Mouse (Mus musculus) hindbrain, embryonic 15.5 days (tissue): Measurements from ENCODE around the gene Casq1. TPM values are rescaled to one million over a fixed set of nuclear protein-coding genes. Genes with fewer than 3 reads are reported as not detected.
"Not testable (repeated sequence)": the region's sequence is repeated elsewhere in the genome, so short reads cannot be mapped to it uniquely, and the experiment has no call there.

Experiments
- ATAC-seq: fragments of 200-750 bp; cut with Nextera tagmentation; 2 replicates; pipeline ENCODE4 v1.8.0; 2017; ENCODE audit warnings: low read depth, moderate number of reproducible peaks, moderate TSS enrichment; ENCODE audit not compliant: low FRiP score
- H3K27ac ChIP-seq: fragments of 300-500 bp; sonication (generic); replicated peaks from 2 replicates; pipeline ENCODE4 v1.5.1; 2015; ENCODE audit warnings: mild to moderate bottlenecking, inconsistent platforms
- H3K27me3 ChIP-seq: fragments of 300-500 bp; sonication (generic); 2 replicates; pipeline ENCODE4 v1.6.1; 2015; ENCODE audit warnings: control low read depth, inconsistent platforms
- H3K36me3 ChIP-seq: fragments of 300-500 bp; sonication (generic); 2 replicates; pipeline ENCODE4 v1.6.1; 2015; ENCODE audit warnings: control low read depth, inconsistent platforms
- H3K4me1 ChIP-seq: fragments of 300-500 bp; sonication (generic); replicated peaks from 2 replicates; pipeline ENCODE4 v1.6.1; 2015; ENCODE audit warnings: control low read depth, inconsistent platforms
- H3K4me2 ChIP-seq: fragments of 300-500 bp; sonication (generic); 2 replicates; pipeline ENCODE4 v1.6.1; 2015; ENCODE audit warnings: moderate library complexity, mild to moderate bottlenecking, inconsistent platforms
- H3K4me3 ChIP-seq: fragments of 300-500 bp; sonication (generic); 2 replicates; pipeline ENCODE4 v1.5.1; 2015; ENCODE audit warnings: mild to moderate bottlenecking, inconsistent platforms
- H3K9ac ChIP-seq: fragments of 300-500 bp; sonication (generic); 2 replicates; pipeline ENCODE4 v1.6.1; 2015; ENCODE audit warnings: inconsistent platforms
- H3K9me3 ChIP-seq: fragments of 300-500 bp; sonication (generic); 2 replicates; pipeline ENCODE4 v1.6.1; 2016; ENCODE audit warnings: control low read depth, inconsistent platforms
- WGBS: fragments of 180-500 bp; shearing (Covaris S2); methylation state at CpG from one replicate; pipeline ENCODE4 v1.1.7; 2015; 5-methylcytosine and 5-hydroxymethylcytosine counted together
- polyA plus RNA-seq: library from polyadenylated mRNA; unstranded; fragments of >200 nt; fragmentation: Nextera tagmentation; extraction: Ambion mirVana; gene quantifications from 2 replicates; pipeline ENCODE4 v1.2.1, GENCODE M21; 2015

Casq1 gene
- 1.4 and 2.2 TPM in 2 replicates for polyA plus RNA-seq

- H3K36me3 ChIP-seq = no peaks in the 10 kb centered on the region
- H3K4me2 ChIP-seq = no peak within 1 kb of the TSS
- 82% methylated on average over 19 of the region's 19 CpGs for WGBS
- H3K4me1 ChIP-seq = peaks cover 42% of the 10 kb centered on the region
- no peaks in the 10 kb centered on the region for H3K27me3 ChIP-seq
- H3K9ac ChIP-seq = no peak within 1 kb of the TSS
- no peak within 1 kb of the TSS for H3K4me3 ChIP-seq
- 0 out of 2 replicates have a peak, but pooled peaks have one; percentile 1 for ATAC-seq
- H3K9me3 ChIP-seq = no peaks in the 10 kb centered on the region
- H3K27ac ChIP-seq = peak within 1 kb of the TSS; percentile 9
Observed at GRCm38 (mm10) chr1:172219451-172220406, at the start of gene Casq1. Gene Casq1, minus strand, starts transcription at chr1:172219868.

- no peaks in the 10 kb centered on the region for H3K27me3 ChIP-seq
- H3K4me1 ChIP-seq = peaks cover 5% of the 10 kb centered on the region
- 0 out of 2 replicates have a peak within 1 kb of the TSS, but pooled peaks have one; percentile 1 for H3K4me2 ChIP-seq
- no peaks in the 10 kb centered on the region for H3K9me3 ChIP-seq
- no peak within 1 kb of the TSS for H3K4me3 ChIP-seq
- peak within 1 kb of the TSS; percentile 62 for H3K27ac ChIP-seq
- no peak for ATAC-seq
- no peak within 1 kb of the TSS for H3K9ac ChIP-seq
- no peaks in the 10 kb centered on the region for H3K36me3 ChIP-seq
- 7% methylated on average over 8 of the region's 8 CpGs for WGBS
Observed at GRCm38 (mm10) chr1:172261477-172262078, 41.9 kb upstream of the Casq1 start, which contains the start of gene Igsf8. Gene Igsf8, plus strand, starts transcription at chr1:172261641.

- Histone ChIP-seq H3K4me2 (no peak within 1 kb of the TSS), H3K4me3 (no peak within 1 kb of the TSS), H3K27ac (no peak within 1 kb of the TSS), H3K4me1 (peaks cover 5% of the 10 kb centered on the region), H3K36me3 (no peaks in the 10 kb centered on the region), H3K9me3 (no peaks in the 10 kb centered on the region), H3K27me3 (no peaks in the 10 kb centered on the region), H3K9ac (no peak within 1 kb of the TSS)
- 86% methylated on average over 6 of the region's 6 CpGs for WGBS
- ATAC-seq = no peak; the same call in 1 of the 2 replicates
Observed at GRCm38 (mm10) chr1:172258314-172258713, 38.6 kb upstream of the Casq1 start, which contains the start of gene Atp1a4. Gene Atp1a4, minus strand, starts transcription at chr1:172258414.

DNA sequence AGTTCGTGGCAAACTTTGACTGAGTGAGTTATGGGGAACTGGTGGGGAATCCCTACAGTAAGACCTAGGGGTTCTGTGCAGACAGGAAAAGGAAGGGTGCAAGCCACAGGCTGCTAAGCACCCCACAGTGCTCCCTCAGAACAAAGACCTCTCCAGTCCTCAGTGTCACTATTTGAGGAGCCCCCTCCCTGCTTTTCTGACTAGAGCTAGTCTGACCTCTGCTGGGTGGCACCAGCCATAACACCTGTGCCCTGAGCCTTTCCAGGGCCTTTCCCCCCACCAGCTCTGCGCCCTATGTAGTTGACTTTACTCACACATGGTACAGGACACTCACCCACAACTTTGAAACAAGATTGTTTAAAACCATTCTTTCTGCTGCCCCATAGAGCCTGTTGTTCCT is 28.0 kb upstream of the Casq1 start:
- H3K36me3 ChIP-seq = no peaks in the 10 kb centered on the region
- H3K27me3 ChIP-seq = no peaks in the 10 kb centered on the region
- H3K4me3 ChIP-seq = no peak overlapping the region
- 45% methylated on average over 2 of the region's 2 CpGs for WGBS
- 0 out of 2 replicates have a peak, but pooled peaks have one; percentile 34 for ATAC-seq
- no peak overlapping the region for H3K27ac ChIP-seq
- no peak overlapping the region for H3K9ac ChIP-seq
- H3K4me2 ChIP-seq = no peak overlapping the region
- no peaks in the 10 kb centered on the region for H3K9me3 ChIP-seq
- H3K4me1 ChIP-seq = no peaks in the 10 kb centered on the region

GRCm38 (mm10) chr1:172247216-172247615 is 27.5 kb upstream of the Casq1 start:
- Histone ChIP-seq H3K4me2 (no peak overlapping the region), H3K27ac (no peak overlapping the region), H3K27me3 (no peaks in the 10 kb centered on the region), H3K4me1 (no peaks in the 10 kb centered on the region), H3K9ac (no peak overlapping the region), H3K4me3 (no peak overlapping the region), H3K9me3 (no peaks in the 10 kb centered on the region), H3K36me3 (no peaks in the 10 kb centered on the region)
- 60% methylated on average over 4 of the region's 4 CpGs for WGBS
- ATAC-seq = no peak

DNA sequence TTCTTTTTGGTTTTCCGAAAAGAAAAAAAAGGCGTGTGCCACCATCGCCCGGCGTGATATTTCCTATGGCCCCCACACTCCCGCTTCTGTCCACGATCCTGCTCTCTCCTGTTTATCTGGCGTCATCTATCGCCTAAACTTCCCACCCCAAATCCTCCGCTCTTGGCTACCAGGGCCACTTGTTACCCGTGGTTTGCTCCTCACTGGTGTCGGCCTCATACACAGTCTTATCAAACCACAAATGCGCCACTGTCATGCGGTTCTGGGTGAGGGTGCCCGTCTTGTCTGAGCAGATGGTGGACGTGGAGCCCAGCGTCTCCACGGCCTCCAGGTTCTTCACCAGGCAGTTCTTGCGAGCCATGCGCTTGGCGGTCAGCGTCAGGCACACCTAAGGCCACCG is 25.0 kb upstream of the Casq1 start:
- H3K27ac ChIP-seq, H3K36me3 ChIP-seq, H3K27me3 ChIP-seq, H3K4me1 ChIP-seq, H3K9ac ChIP-seq, ATAC-seq, H3K4me3 ChIP-seq, H3K9me3 ChIP-seq: not testable (repeated sequence)
- 0 out of 2 replicates have a peak overlapping the region, but pooled peaks have one; percentile 5 for H3K4me2 ChIP-seq
- 51% methylated on average over 23 of the region's 23 CpGs for WGBS

GRCm38 (mm10) chr1:172243547-172244205 is 24.0 kb upstream of the Casq1 start:
- Histone ChIP-seq H3K4me1 (no peaks in the 10 kb centered on the region), H3K36me3 (no peaks in the 10 kb centered on the region), H3K4me3 (no peak overlapping the region), H3K27ac (no peak overlapping the region), H3K9me3 (no peaks in the 10 kb centered on the region), H3K27me3 (no peaks in the 10 kb centered on the region), H3K9ac (no peak overlapping the region), H3K4me2 (no peak overlapping the region)
- no peak for ATAC-seq
- 31% methylated on average over 16 of the region's 16 CpGs for WGBS

- peak; percentile 82 for ATAC-seq
Observed at GRCm38 (mm10) chr1:172242401-172242800, 22.7 kb upstream of the Casq1 start.

GRCm38 (mm10) chr1:172240945-172241708 is 21.5 kb upstream of the Casq1 start:
- no peaks in the 10 kb centered on the region for H3K4me1 ChIP-seq
- 8% methylated on average over 6 of the region's 6 CpGs for WGBS
- H3K27me3 ChIP-seq = no peaks in the 10 kb centered on the region
- H3K4me3 ChIP-seq = no peak overlapping the region
- no peak for ATAC-seq
- H3K36me3 ChIP-seq = no peaks in the 10 kb centered on the region
- H3K9me3 ChIP-seq = no peaks in the 10 kb centered on the region
- H3K4me2 ChIP-seq = no peak overlapping the region
- H3K27ac ChIP-seq = no peak overlapping the region
- H3K9ac ChIP-seq = no peak overlapping the region

More at GRCm38 (mm10) chr1:172242401-172242800, 22.7 kb upstream of the Casq1 start:
- Histone ChIP-seq H3K27ac (no peak overlapping the region), H3K9me3 (no peaks in the 10 kb centered on the region), H3K4me1 (no peaks in the 10 kb centered on the region), H3K27me3 (no peaks in the 10 kb centered on the region), H3K4me2 (no peak overlapping the region), H3K4me3 (no peak overlapping the region), H3K36me3 (no peaks in the 10 kb centered on the region), H3K9ac (no peak overlapping the region)
- 13% methylated on average over 2 of the region's 2 CpGs for WGBS

DNA sequence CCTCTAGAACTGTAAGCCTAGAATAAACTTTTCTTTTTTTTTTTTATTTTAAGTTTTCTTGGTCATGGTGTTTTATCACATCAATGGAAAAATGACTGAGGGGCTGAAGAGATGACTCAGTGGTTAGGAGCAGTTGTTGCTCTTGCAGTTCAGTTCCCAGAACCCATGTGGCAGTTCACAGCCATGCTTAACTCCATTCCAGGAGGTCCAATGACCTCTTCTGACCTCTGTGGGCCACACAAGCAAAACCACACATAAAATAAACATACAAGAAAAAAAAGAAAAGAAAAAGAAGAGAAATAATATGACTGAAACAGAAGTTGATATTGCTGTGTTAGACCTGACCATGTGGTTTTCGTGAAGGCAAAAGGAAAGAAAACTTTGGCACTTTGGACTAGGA is 9.5 kb upstream of the Casq1 start:
- H3K36me3 ChIP-seq = no peaks in the 10 kb centered on the region
- no peak overlapping the region for H3K27ac ChIP-seq
- 93% methylated on average over 1 of the region's 1 CpGs for WGBS
- no peak overlapping the region for H3K9ac ChIP-seq
- H3K27me3 ChIP-seq = no peaks in the 10 kb centered on the region
- H3K4me2 ChIP-seq = no peak overlapping the region
- no peak overlapping the region for H3K4me3 ChIP-seq
- no peak for ATAC-seq
- H3K9me3 ChIP-seq = no peaks in the 10 kb centered on the region
- H3K4me1 ChIP-seq = no peaks in the 10 kb centered on the region

DNA sequence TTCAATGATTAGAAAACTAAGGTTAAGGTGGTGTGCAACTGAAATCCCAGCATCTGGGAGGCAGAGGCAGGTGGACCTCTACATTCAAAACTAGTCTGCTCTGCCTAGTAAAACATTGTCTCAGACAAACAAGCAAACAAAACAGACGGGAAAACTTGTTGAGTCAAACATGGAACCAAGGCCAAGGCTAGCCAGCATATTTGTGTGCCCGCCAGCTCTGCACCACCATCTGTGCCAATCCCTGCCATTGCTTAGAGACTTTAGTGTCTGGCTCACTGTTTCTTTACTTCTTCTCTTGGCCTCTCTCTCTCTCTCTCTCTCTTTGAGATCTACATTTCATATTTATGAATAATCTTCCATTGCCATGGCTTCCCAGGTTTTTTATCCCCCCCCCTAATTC is 8.5 kb upstream of the Casq1 start:
- Histone ChIP-seq H3K4me2 (no peak overlapping the region), H3K4me1 (no peaks in the 10 kb centered on the region), H3K4me3 (no peak overlapping the region), H3K27ac (no peak overlapping the region), H3K9ac (no peak overlapping the region), H3K9me3 (no peaks in the 10 kb centered on the region), H3K27me3 (no peaks in the 10 kb centered on the region), H3K36me3 (no peaks in the 10 kb centered on the region)
- no peak for ATAC-seq
- WGBS = 86% methylated on average over 2 of the region's 2 CpGs
